Comparison of ENCODE assay signal across 14 mouse cellular contexts in the genomic region with DNA sequence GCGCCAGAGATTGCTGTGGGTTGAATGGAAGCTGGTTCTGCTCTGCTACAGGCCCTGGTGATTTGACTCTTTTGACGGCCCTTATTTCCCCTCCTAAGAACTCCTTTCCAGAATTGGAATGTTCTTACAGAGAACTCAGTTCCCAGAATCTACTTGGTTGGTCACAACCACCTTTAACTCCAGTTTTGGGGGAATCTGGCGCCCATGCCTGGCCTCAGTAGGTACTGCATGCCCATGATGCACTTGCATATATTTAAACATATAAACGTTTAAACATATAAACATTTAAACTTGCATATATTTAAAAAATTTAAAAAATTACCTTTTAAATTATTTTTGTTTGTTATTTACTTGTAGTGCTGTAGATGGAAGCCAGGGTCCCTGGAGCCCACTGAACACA. TPM values are rescaled to one million over a fixed set of nuclear protein-coding genes. Genes with fewer than 3 reads are reported as not detected.
DNase-seq lines count a peak whose midpoint lies in the region; ATAC-seq and TF ChIP-seq lines count a peak whose summit lies in the region.
"Had no signal": no experiment of that assay in that cellular context is flagged by ENCODE, and none has a peak within 500 bp of the region (broad histone marks: within the 10 kb centered on the region; RNA-seq: fewer than 3 reads in every experiment).

No protein-coding gene starts in this region.

- no peak overlapping the region for H3K9ac ChIP-seq in heart, adult 2 months (ENCODE audit: low read depth, low read length)
- H3K9ac ChIP-seq in heart, embryonic 12.5 days: no peak overlapping the region
- no peak overlapping the region for H3K9ac ChIP-seq in lung, embryonic 14.5 days
- H3K9ac ChIP-seq: forebrain, embryonic 15.5 days; heart, embryonic 15.5 days had no signal

- H3K4me1 ChIP-seq in heart, adult 2 months (ENCODE audit: control insufficient read depth, insufficient read depth, low read length): no peaks in the 10 kb centered on the region
- H3K4me1 ChIP-seq in heart, embryonic 12.5 days (replicated peaks): peaks cover 5% of the 10 kb centered on the region; the same call in 1 of the 2 replicates
- H3K4me1 ChIP-seq in lung, embryonic 14.5 days (ENCODE audit: insufficient read depth): no peaks in the 10 kb centered on the region

- no peak for DNase-seq in heart, adult 2 months
- peak; percentile 31 for DNase-seq in lung, embryonic 14.5 days
- DNase-seq in lung, postnatal 36 days: no peak
- peak; percentile 34 for DNase-seq in NIH3T3 (ENCODE audit: low read depth)
- DNase-seq in forelimb bud, embryonic 11.5 days (ENCODE audit: low read depth, low spot score): peak; percentile 7
- DNase-seq in spleen, postnatal 14 days (ENCODE audit: low spot score in 2 of 2): no peak
- DNase-seq: kidney, adult 9 months; lung, postnatal 14 days had no signal

- H3K4me3 ChIP-seq in heart, adult 2 months: no peak overlapping the region
- no peak overlapping the region for H3K4me3 ChIP-seq in heart, embryonic 12.5 days
- H3K4me3 ChIP-seq in lung, embryonic 14.5 days (ENCODE audit: low read depth, low read length): no peak overlapping the region
- H3K4me3 ChIP-seq: forebrain, embryonic 15.5 days; heart, embryonic 15.5 days had no signal

- no peak for TF ChIP-seq POLR2A in heart, adult 2 months (IDR thresholded peaks at IDR 0.05; ENCODE audit: insufficient read depth, low read depth, low read length)

- H3K27ac ChIP-seq in heart, adult 2 months: no peak overlapping the region
- no peak overlapping the region for H3K27ac ChIP-seq in heart, embryonic 12.5 days (ENCODE audit: poor library complexity, severe bottlenecking)
- H3K27ac ChIP-seq in lung, embryonic 14.5 days (ENCODE audit: low read depth): no peak overlapping the region
- H3K27ac ChIP-seq: forebrain, embryonic 15.5 days; heart, embryonic 15.5 days had no signal

- no peak for ATAC-seq in heart, embryonic 12.5 days (ENCODE audit: insufficient number of reproducible peaks, low FRiP score)
- no peak for ATAC-seq in lung, embryonic 14.5 days (ENCODE audit: insufficient read depth)
- ATAC-seq in activated CD4-positive, CD25-positive, alpha-beta regulatory T cell, adult 4 months: no peak
- ATAC-seq: forebrain, embryonic 15.5 days had no signal

- no peaks in the 10 kb centered on the region for H3K27me3 ChIP-seq in heart, adult 2 months (ENCODE audit: control insufficient read depth, insufficient read depth, low read length)
- peaks cover 7% of the 10 kb centered on the region for H3K27me3 ChIP-seq in heart, embryonic 12.5 days (replicated peaks)
- 0 out of 2 replicates have a peak, but pooled peaks cover 3% of the 10 kb centered on the region for H3K27me3 ChIP-seq in lung, embryonic 14.5 days (ENCODE audit: insufficient read depth, low read length)
- H3K27me3 ChIP-seq: forebrain, embryonic 15.5 days had no signal

- H3K4me2 ChIP-seq in heart, embryonic 12.5 days: no peak overlapping the region
- no peak overlapping the region for H3K4me2 ChIP-seq in lung, embryonic 14.5 days
- H3K4me2 ChIP-seq: forebrain, embryonic 15.5 days; heart, embryonic 15.5 days had no signal

- no peaks in the 10 kb centered on the region for H3K9me3 ChIP-seq in heart, embryonic 12.5 days (replicated peaks)
- H3K9me3 ChIP-seq in lung, embryonic 14.5 days (ENCODE audit: low read depth, low read length): no peaks in the 10 kb centered on the region
- H3K9me3 ChIP-seq: forebrain, embryonic 15.5 days; heart, embryonic 15.5 days had no signal

- intact Hi-C loops in heart, adult 2 months (cut with DNase I): loop anchor here (5.0 kb wide), 1 partner anchor 126 kb away; no protein-coding TSS in a partner anchor

- 40% methylated on average over 4 of the region's 4 CpGs for WGBS in heart, adult 2 months
- 43% methylated on average over 4 of the region's 4 CpGs for WGBS in heart, embryonic 12.5 days
- 43% methylated on average over 4 of the region's 4 CpGs for WGBS in lung, embryonic 14.5 days

- TF ChIP-seq CTCF in heart, adult 2 months (IDR thresholded peaks at IDR 0.05): peak; percentile 49
- peak; percentile 32; the same call in 1 of the 2 replicates for TF ChIP-seq CTCF in lung, embryonic 14.5 days (IDR thresholded peaks at IDR 0.05; ENCODE audit: low read depth)

- no peak for TF ChIP-seq EP300 in heart, adult 2 months (IDR thresholded peaks at IDR 0.05; ENCODE audit: insufficient read depth, low read depth, low read length)

- H3K36me3 ChIP-seq in heart, adult 2 months (ENCODE audit: control insufficient read depth, insufficient read depth, low read length): no peaks in the 10 kb centered on the region
- no peaks in the 10 kb centered on the region for H3K36me3 ChIP-seq in heart, embryonic 12.5 days
- no peaks in the 10 kb centered on the region for H3K36me3 ChIP-seq in lung, embryonic 14.5 days (ENCODE audit: insufficient read depth)
- H3K36me3 ChIP-seq: forebrain, embryonic 15.5 days; G1E; heart, embryonic 15.5 days had no signal

- H3K79me2 ChIP-seq in heart, adult 2 months (replicated peaks; ENCODE audit: control insufficient read depth, insufficient read depth, low read length): no peaks in the 10 kb centered on the region

RNA-seq across cellular contexts. Expression of a gene that starts 10.6 kb away (rescaled TPM):
- not detected for total RNA-seq in heart, adult 2 months (2021)
- polyA plus RNA-seq in heart, adult 2 months (2012; rRNA removed): not detected in 2 replicates
- not detected in 2 replicates for polyA plus RNA-seq in heart, embryonic 12.5 days (2016; fragmentation: Nextera tagmentation; extraction: Ambion mirVana)
- polyA plus RNA-seq in lung, embryonic 14.5 days (2014; fragmentation: Nextera tagmentation; extraction: Ambion mirVana): not detected in 2 replicates
- not detected for polyA plus RNA-seq in activated CD4-positive, CD25-positive, alpha-beta regulatory T cell, adult 4 months (2017; shearing (Covaris generic))
- total RNA-seq: common myeloid progenitor, adult 5-6 weeks; G1E had no signal
- polyA plus RNA-seq: forebrain, embryonic 15.5 days; G1E; heart, embryonic 15.5 days had no signal

RNA-seq across cellular contexts. Expression of a gene that starts 28.6 kb away (rescaled TPM):
- total RNA-seq in heart, adult 2 months (2021): 1 to 10 TPM; 8.0 to 8.4 TPM
- 4.1 and 10.9 TPM in 2 replicates for polyA plus RNA-seq in heart, adult 2 months (2012; rRNA removed)
- polyA plus RNA-seq in heart, embryonic 12.5 days (2016; fragmentation: Nextera tagmentation; extraction: Ambion mirVana): 13.6 and 13.8 TPM in 2 replicates
- 16.1 and 16.3 TPM in 2 replicates for polyA plus RNA-seq in lung, embryonic 14.5 days (2014; fragmentation: Nextera tagmentation; extraction: Ambion mirVana)
- polyA plus RNA-seq in activated CD4-positive, CD25-positive, alpha-beta regulatory T cell, adult 4 months (2017; shearing (Covaris generic)): 10 to 100 TPM; 35.9 to 37.4 TPM

RNA-seq across cellular contexts. Expression of a gene that starts 34.1 kb away (rescaled TPM):
- not detected for total RNA-seq in heart, adult 2 months (2021)
- polyA plus RNA-seq in heart, adult 2 months (2012; rRNA removed): 0.47 and 1.8 TPM in 2 replicates
- polyA plus RNA-seq in heart, embryonic 12.5 days (2016; fragmentation: Nextera tagmentation; extraction: Ambion mirVana): 0.08 TPM in 1 of 2 replicates, not detected in the other
- 0.11 TPM in 1 of 2 replicates, not detected in the other for polyA plus RNA-seq in lung, embryonic 14.5 days (2014; fragmentation: Nextera tagmentation; extraction: Ambion mirVana)
- polyA plus RNA-seq in activated CD4-positive, CD25-positive, alpha-beta regulatory T cell, adult 4 months (2017; shearing (Covaris generic)): not detected
- total RNA-seq: common myeloid progenitor, adult 5-6 weeks; G1E had no signal
- polyA plus RNA-seq: G1E had no signal

Comparison
In these comparisons a context has a peak if more than half of its experiments do, and no peak if none do; other contexts are left out.
1. DNase-seq: peak in lung, embryonic 14.5 days (single experiment), NIH3T3 (single experiment) and forelimb bud, embryonic 11.5 days (single experiment); none in heart, adult 2 months (0 of 2), lung, postnatal 36 days (single experiment) and spleen, postnatal 14 days (0 of 2).